Mouse (Mus musculus) cerebellum, adult 11-12 months (tissue): Measurements from ENCODE around the gene Fap.

ENCODE experiments used
- DNase-seq: peaks from one replicate; pipeline ENCODE4 v3.0.0; 2022

Gene Fap

DNA sequence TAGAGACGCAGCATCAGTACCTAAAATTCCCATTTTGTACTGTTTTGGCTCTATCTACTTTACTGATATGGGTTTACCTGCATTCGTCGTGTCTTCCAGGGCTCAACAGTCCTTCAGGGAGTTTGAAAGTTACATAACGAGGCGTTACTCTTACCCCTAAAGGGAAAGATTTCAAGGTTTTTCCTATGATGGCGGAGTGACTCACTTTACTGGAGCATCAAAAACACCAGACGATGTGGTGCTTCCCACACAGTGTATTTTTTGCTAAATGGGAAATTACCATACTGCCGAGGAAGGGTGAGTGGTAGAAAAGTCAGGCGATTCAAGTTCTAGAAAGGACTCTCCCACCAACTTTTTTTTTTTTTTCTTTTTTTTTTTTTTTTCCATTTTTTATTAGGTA is 47.5 kb downstream of the Fap start:
- no peak for DNase-seq

DNA sequence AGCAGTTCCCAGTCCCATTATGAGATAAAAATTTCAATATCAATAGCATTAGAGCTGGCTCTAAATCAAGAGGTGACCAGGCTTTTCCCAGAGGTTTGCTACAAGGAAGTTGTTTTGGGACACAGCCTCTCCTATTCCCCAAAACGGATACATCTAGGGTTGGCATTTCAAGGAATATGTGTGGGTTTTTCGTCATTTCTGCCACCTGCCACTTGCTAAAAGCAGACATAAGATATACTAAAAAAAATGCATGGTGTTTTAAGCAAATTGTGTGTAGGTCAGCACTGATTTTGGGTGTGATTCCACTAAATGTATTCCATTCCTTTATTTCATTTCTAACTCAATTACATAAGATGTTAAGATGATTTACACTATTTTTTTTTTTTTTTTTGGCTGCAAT is 56.1 kb downstream of the Fap start:
- no peak for DNase-seq

DNA sequence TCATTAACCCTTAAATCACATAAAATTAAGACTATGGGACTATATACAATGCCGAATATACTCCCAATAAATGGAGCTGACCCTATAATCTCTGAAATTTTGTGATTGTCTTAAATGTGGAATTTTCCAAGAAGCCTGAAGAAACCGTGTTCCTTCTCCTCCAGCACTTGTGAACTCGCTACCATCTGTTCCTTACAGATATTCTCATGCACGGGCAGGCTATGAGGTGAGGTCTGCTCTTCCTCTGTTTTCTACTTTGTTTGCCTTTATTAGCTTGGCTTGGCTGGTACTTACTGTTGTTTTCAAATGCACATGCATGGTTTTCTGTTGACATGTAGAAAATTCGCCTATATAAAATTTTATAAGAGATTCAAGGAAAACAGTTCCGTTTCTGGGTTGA is 59.4 kb downstream of the Fap start:
- DNase-seq, result no peak

DNA sequence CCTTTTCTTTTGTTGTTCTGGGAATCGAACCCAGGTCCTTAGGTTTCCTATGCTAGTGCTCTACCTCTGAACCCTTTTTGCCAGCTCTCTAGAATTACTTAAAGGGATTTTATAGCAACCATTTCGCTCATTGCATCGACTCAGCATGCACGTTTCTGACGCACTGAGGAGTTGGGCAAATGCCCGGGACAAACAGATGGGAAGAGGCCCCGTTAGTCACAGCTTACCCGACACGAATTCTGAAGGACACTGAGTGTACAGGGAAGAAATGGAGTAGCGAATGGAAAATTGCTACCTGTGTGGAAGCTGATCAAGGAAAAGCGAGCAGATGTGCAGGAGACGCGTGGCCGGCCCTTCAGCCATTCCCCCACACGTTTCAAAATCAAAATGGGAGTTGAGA is 60.4 kb downstream of the Fap start:
- peak; percentile 34 for DNase-seq

DNA sequence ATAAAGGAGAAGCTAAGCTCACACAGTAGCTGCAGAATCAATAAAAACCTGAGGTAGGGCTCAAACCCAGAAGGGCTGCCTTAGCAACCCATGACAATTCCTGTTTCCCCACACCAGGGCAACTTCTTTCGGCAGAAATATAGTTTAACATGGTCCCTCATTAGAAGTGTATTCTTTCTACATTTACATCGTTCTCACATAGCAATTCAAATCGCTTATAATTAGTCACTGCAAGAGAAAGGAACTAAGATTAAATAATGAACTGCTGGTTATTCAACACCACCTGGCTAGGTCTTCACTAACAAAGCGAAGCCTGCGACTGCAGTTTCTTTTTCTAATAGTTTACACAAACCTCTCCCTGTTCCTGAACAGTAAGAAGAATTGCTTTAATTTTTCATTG is 66.7 kb downstream of the Fap start:
- DNase-seq, result no peak

DNA sequence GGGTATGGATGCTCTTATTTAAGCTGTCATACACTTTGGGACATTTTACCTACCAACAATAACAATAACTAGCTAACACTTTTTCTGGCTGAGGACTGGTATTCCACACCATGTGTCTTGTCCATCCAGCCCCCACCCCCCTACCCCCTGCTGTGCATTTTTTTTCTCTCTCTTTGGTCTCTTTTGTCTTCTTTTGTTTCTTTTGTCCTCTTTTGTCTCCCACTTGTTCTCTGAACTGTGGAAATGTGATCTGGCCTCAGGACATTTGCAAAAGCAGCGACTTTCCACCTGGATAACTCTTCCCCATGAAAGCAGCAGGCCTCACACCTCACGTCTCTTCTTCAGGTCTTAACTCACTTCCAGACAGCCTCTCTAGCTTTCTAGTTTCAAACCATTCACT is 67.4 kb downstream of the Fap start:
- no peak for DNase-seq

DNA sequence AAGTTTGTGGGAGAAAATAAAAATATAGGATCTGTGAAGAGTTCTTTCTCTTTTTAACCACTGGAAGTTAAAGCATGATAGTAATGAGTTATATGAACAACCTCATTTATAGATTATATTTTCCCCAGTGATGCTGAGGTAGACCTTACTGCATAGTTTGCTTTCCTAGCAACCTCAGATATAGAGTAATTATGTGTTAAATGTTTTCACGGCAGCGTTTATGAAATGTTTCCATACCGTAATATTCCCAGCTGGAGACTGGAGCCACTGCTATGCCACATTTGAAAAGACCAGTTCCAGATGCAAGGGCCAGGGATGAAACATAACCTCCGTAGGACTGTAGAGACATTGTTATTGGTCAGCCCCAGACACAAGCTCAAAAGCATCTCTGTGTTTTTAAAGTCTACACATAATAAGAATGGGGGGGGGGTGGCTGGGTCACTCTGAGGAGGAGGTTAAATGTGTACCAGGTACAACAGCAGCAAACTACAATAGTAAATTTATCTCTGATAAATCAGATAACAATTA is 69.5 kb downstream of the Fap start:
- DNase-seq, result no peak

DNA sequence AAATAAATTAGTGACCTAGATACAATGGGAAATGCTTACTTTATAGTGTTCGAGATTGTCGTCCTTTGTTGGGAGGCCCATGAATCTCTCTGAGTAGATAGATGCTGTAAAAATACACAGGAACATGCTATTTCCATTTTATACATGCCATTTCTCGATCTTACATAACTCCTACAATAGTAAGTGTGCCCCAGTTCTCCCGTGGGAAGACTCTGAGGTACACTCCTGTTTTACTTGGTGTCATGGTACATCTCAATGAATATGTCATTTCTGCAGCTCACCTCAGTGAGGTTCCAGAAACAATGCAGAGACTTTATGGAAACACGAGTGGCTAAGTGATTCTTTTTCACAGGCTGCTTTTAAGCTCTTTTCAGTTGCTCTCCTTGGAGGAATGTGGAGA is 70.5 kb downstream of the Fap start:
- no peak for DNase-seq

DNA sequence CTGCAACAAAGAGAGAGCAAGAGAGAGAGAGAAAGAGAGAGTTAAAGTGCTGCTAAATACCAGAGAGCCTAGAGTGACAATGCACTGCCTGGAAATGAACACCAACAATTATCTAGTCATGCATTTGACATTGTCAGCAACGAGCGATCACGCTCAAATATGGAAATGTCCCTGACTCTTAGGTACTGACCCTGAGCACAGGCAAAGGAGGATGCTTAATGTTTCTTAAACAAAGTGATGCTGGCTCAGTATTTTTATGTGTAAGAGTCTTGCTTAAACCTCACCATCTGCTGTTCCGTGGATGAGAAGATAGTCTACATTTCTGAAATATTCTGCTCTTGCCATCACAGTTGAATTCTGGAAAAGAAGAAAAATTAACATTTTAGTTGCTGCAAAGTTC is 71.4 kb downstream of the Fap start:
- DNase-seq, result no peak

DNA sequence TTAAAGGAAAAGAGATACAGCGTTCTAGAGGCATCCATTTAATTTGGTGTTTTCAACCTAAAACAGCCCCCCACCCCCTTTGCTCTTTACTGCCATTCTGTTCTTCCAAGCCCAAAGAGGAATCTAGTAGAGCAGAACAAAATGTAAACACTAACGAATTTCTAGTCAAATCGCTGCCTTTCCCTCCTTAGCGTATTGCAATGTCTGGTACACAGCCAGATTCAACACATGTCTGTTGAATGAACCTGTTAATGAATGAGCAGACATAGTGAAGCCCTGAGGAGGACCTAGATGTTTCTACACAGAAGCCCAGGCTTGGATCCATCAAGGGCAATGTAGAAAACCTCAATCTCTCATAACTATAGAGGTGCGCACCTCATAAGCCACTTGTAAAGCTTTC is 75.1 kb downstream of the Fap start:
- DNase-seq, result no peak

DNA sequence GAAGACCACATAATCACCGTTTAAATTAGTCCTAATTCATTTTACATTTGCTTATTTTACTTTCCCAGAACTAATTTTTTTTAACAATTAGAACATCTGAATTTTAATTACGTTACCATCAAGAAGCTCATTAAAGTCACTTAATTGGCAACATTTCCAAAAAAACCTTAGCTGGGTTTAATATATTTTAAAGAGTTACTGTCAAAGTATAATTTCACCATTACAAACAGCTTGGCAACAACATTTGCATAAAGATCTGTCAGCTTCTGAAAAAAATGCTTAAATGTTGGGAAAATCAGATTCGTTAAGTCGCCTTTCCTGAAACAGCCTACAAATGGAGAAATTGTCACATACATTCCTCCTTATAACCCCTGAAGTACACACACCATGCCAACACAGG is 75.8 kb downstream of the Fap start:
- DNase-seq, result no peak

DNA sequence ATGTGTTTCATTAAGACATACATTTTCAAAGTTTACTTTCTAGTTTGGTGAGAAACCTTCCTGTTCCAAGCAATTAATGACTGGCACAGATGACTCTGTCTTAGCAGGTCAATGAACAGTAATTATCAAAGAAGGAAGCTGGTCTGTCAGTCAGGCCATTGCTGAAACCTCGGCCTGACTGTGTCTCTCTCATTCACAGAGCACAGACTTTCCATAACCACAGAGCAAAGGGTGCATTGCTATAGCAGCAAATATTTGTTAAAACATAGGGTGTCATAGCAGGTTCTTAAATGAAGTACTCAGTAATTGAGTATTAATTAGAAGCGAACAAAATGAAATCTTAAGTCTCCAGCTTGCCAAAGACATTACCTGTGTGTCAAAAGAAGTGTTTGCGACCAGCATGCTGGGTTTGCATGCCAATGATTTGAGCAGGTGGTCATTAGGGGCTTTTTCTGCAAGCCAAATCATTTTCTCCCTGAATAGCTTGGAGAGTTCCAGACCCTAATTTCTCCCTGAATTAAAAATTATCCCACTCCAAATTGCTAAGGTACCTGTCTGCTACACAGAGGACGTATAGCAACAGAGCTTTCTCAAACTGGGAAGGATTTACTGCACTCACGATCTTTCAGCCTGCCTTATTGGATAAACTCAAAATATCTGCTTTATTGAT is 76.4 kb downstream of the Fap start:
- DNase-seq, result no peak

DNA sequence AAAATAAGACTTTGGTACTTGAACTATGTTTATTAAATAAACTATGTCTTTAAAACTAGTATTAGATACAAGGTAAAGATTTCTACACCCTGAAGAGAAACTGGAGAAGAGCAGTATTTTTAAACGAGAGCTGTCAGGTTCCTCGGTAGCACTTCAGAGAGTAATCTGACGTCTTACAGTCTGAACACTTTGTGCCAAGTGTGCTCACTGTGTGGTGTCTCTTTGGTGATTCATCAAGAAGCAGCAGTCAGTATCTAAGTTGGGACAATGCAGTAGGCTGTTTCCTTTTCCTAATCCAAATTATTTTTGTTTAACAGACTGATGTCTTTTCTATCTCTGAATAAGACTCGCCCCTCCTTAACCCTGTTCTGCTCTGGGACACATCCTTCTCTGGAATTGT is 78.5 kb downstream of the Fap start:
- DNase-seq, result no peak

DNA sequence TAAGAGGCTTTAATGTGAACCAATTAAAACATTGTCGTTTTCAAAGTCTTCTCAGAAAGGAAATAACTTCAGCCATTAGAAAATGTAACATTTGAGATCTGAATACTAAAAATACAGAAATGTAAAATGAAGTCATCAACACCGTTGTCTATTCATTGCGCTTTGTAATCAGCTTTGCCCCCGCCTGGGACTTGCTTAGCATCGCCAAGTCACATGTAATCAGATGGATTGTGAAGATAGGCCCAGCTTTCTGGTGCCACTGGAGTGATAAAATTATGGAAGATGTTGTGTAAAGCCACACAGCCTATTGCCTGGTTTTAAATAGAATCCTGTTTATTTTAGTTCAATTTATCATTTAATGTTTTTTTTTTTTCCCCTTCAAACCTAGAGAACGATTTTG is 84.0 kb downstream of the Fap start:
- no peak for DNase-seq

DNA sequence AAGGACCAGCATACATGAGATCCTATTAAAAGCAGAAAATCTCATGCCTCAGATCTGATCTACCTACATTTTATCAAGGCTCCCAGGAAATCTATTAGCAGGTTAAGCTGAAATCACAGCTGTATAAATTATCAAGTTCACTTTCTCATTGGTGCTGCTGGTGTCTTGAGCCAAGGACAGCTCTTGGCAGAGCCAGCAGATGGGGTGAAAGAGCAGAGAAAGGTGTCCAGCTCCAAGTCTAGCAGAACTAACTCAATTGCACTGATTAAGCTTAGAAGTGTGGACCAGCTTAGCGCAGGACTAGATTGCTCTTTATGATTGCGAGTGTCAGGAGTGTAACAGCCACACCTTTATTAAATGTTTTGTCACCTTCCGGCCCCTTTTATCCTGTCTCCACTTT is 89.0 kb downstream of the Fap start:
- DNase-seq, result no peak

DNA sequence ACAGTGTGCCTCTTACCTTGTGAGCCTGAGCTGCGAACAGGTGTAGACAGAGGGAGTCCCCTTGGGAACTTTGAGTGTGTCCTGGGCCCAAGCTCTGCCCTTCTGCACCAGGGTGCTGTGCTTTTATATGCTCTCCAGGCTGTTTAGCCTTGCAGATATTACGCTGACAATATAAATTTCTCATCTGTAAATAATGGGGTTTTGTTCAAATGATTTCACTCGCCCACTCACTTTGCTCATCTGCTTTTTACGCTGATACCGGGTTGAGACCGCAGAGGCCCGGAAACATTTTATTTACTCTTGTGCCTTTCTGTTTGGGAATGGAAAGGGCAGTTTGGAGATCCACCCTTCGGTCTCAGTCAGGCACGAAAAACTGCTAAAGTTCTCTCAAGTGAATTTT is 90.3 kb downstream of the Fap start, which contains the start of gene Gcg:
Gene Gcg (minus strand): TSS at position 101 of the 400 bp plus-strand sequence.
- DNase-seq, result no peak

DNA sequence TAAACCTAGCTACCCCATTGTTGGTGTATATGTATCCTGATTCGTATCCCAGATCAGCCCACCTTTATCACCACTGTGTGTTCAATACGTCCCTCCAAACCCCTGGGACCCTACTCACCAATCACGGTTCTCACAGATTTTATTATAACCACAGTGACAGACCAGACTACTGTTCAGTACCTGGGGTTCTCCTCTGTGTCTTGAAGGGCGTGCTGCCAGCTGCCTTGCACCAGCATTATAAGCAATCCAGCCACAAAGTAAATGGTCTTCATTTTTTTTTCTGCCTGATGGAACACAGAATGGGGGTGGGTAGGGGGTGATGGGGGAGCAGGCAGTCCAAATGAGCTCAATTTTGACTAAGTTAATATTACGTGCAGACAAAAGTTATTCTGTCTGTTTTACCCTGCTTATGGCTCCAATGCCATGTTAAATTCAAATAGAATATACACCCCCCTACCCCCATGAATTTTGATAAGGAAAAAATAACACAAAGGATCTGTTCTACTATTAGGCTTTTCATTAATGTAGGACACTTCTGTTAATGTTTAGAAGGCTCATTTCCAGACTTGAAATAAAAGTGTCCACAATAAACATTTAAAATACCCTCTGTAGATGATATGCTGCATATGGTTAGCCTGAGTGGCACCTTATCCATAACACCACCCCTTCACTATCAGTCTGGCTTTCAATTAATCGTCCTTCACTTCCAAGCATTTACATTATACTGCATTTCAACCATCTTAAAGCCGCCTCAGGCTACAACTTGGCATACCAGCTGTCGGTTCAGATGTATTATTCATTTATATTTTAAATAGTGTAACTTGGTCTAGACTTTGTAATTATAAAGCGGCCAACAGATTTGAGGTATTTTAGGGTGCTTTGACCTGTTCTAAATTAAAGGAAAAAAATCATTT is 93.3 kb downstream of the Fap start:
- no peak for DNase-seq

DNA sequence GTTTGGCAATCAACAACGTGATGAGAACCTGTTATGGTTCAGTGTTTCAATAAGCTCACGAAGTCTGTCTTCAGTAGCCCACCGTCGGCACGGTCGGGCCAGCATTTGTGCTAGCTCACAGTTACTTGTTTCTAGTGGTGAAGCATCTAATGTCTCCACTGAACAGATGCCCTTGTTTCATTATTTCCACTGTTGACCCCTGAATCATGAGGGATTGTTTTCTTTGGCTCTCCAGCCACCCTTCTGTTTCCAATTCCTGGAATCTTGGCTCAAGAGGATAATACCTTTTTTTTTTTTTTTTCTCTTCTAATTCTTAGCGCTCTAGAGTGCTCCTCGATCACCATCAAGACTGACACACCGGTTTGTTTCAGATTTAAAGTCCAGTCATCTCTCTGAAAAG is 104.3 kb downstream of the Fap start:
- DNase-seq, result no peak

DNA sequence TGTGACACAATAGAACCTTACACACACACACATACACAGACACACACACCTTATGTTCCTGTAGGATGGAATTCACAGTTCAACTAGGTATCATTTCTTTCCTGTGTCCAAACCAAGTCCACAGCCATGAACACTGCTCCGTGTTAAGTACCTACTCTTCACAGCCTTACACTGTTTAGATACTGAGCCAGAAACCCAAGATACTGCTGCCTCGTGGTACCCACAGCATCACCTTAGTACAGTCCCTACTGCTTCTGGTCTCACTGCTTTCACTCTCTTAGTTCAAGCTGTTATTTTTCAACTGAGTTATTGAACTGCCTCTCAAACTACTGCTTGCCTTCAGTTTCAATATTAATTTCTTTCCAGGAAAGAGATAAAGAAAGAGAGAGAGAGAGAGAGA is 110.6 kb downstream of the Fap start:
- no peak for DNase-seq

DNA sequence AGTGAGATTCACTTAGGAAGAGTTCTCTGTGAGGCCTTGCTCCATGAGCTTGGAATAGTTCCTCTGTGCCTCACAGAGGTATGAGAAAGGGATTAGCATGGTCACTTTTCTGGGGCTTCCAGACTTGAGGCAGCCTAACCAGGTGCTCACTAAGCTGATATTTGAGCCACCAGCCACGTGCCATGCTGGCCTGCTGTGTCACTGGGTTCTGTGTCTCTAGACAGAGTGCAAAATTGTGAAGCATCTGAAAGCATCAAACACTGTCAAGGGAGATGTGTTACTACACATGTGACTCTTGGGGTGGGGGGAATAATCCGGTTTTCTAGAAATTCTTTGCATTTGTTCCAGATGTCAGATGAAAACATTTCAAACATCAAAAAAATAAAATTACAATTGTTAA is 111.7 kb downstream of the Fap start:
- no peak for DNase-seq

DNA sequence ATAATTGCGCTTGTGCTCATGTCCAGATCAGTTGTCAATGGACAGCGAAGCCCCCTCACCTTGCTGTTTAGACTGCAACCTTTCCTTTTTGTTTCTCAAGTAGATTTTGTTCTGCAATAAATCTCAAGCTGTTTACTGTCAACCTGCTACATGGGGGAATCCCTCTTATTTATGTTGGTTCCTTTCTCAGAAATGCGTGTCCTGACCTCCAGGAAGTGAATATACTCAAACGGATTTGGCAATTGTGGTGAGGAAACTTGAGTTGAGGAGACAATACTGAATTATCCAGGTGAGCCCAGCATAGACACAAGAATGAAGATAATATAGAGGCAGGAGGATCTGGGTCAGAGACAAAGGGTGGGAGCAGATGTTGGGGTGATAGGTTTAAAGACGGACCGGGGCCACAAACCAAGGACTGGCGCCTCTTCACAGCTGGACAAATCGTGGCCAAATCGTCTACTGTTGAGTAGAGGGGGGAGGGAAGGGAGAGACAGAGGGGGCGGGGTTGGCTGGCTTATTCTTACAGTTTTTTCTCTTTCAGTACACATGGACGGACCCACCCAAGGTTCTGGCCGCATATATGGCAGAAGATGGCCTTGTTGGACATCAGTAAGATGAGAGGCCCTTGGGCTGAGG is 112.9 kb downstream of the Fap start:
- DNase-seq, result no peak

DNA sequence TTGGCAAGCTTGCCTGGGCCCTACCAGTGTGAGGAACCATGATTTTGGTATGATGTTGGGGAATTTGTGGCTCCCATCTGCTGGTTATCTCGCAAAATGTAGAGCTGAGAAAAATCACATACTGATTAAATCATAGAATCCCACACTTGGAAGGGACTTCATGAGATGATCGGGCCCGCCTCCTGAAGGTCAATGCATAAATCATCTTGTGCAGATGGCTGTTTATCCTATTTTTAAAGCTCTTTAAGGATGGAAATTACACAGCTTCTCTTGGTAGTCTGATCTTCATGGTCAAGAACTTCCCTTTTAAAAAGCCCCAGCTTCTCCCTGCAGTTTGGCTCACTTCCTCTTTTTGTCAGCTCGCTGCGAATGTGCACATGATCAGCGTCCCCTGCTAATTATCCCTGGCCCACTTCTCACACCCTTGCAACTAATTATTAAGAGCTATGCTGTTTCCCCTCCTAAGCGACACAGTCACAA is 113.6 kb downstream of the Fap start:
- no peak for DNase-seq
